Mouse (Mus musculus) intestine, embryonic 16.5 days (tissue): Measurements from ENCODE around the gene Pds5b. TPM values are rescaled to one million over a fixed set of nuclear protein-coding genes. Genes with fewer than 3 reads are reported as not detected.
"Not testable (repeated sequence)": the region's sequence is repeated elsewhere in the genome, so short reads cannot be mapped to it uniquely, and the experiment has no call there.

Source experiments
- ATAC-seq: fragments of 200-750 bp; cut with Nextera tagmentation; 2 replicates; pipeline ENCODE4 v1.8.0; 2017; ENCODE audit warnings: moderate TSS enrichment, moderate library complexity
- H3K27ac ChIP-seq: fragments of 300-500 bp; sonication (generic); 2 replicates; pipeline ENCODE4 v1.5.1; 2014; ENCODE audit warnings: mild to moderate bottlenecking, low read length
- H3K27me3 ChIP-seq: fragments of 300-500 bp; sonication (generic); replicated peaks from 2 replicates; pipeline ENCODE4 v1.6.1; 2014; ENCODE audit warnings: low read length, control low read depth, mixed read lengths; ENCODE audit not compliant: control insufficient read depth, insufficient read depth
- H3K36me3 ChIP-seq: fragments of 300-500 bp; sonication (generic); 2 replicates; pipeline ENCODE4 v1.6.1; 2014; ENCODE audit warnings: low read length, control low read depth; ENCODE audit not compliant: control insufficient read depth, insufficient read depth
- H3K4me1 ChIP-seq: fragments of 300-500 bp; sonication (generic); 2 replicates; pipeline ENCODE4 v1.6.1; 2014; ENCODE audit warnings: low read length, control low read depth, mixed read lengths; ENCODE audit not compliant: control insufficient read depth, insufficient read depth
- H3K4me2 ChIP-seq: fragments of 300-500 bp; sonication (generic); 2 replicates; pipeline ENCODE4 v1.6.1; 2014; ENCODE audit warnings: low read depth, low read length, control low read depth
- H3K4me3 ChIP-seq: fragments of 300-500 bp; sonication (generic); 2 replicates; pipeline ENCODE4 v1.5.1; 2014; ENCODE audit warnings: mild to moderate bottlenecking, low read length
- H3K9ac ChIP-seq: fragments of 300-500 bp; sonication (generic); 2 replicates; pipeline ENCODE4 v1.6.1; 2014; ENCODE audit warnings: low read depth, low read length
- H3K9me3 ChIP-seq: fragments of 300-500 bp; sonication (generic); 2 replicates; pipeline ENCODE4 v1.6.1; 2016; ENCODE audit warnings: low read length, control low read depth; ENCODE audit not compliant: control insufficient read depth
- WGBS: fragments of 180-500 bp; shearing (Covaris S2); extraction: QIAGEN DNeasy Blood & Tissue Kit; methylation state at CpG from one replicate; pipeline ENCODE4 v1.1.7; 2014; 5-methylcytosine and 5-hydroxymethylcytosine counted together
- polyA plus RNA-seq: library from polyadenylated mRNA; unstranded; fragments of >200 nt; fragmentation: Nextera tagmentation; extraction: Ambion mirVana; gene quantifications from 2 replicates; pipeline ENCODE4 v1.2.1, GENCODE M21; 2015

Gene Pds5b
- polyA plus RNA-seq, 1 experiment from 2014 or later = 15.3 TPM

DNA sequence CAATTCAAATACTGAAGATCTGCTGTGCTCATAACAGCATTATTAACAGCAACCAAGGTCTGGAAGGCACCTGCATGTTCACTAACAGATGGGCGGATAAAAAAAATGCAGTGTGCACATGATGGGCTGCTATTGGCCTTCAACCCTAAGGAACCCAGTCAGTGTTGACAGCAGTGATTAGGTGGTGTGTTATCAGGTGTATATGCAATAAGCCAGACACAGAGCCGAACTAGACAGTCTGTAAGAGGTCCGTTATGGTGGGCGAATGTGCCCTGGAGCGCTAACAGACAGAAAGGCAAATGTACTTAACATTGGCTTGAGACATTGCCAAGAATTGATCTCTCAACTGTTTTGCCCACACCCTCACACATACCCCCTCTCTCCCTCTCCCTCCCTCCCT, 156.0 kb downstream of the Pds5b start:
- ATAC-seq = no peak
- Histone ChIP-seq H3K4me3 (no peak overlapping the region), H3K36me3 (no peaks in the 10 kb centered on the region), H3K4me2 (no peak overlapping the region), H3K9me3 (peaks cover 7% of the 10 kb centered on the region; the same call in 1 of the 2 replicates), H3K27me3 (no peaks in the 10 kb centered on the region), H3K9ac (no peak overlapping the region), H3K4me1 (0 out of 2 replicates have a peak, but pooled peaks cover 5% of the 10 kb centered on the region), H3K27ac (no peak overlapping the region)
- WGBS = 79% methylated on average over 5 of the region's 5 CpGs

DNA sequence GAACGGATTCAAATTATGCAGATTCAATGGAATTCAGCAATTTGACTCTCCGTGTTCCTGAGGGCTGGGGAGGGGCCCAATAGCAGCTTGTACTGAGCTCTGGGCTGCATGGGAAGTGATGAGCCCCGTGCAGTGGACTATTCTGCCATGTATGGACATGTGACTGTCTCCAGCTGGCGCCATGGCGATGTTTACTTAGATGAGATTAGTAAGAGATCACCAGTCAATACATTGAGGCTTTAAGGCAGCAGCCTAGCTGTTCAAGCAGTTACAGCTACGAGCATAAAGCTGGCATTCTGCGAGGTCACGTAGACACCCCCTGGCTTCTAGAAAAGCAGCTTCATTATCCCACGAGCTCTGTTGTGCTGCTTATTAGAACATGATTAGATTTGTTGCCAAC, 157.2 kb downstream of the Pds5b start:
- no peak overlapping the region for H3K4me3 ChIP-seq
- H3K9me3 ChIP-seq = peaks cover 2% of the 10 kb centered on the region; the same call in 1 of the 2 replicates
- no peaks in the 10 kb centered on the region for H3K27me3 ChIP-seq
- 0 out of 2 replicates have a peak overlapping the region, but pooled peaks have one; percentile 14 for H3K27ac ChIP-seq
- ATAC-seq = peak; percentile 44; the same call in 1 of the 2 replicates
- WGBS = 44% methylated on average over 9 of the region's 9 CpGs
- no peaks in the 10 kb centered on the region for H3K36me3 ChIP-seq
- H3K4me1 ChIP-seq = 0 out of 2 replicates have a peak, but pooled peaks cover 5% of the 10 kb centered on the region
- no peak overlapping the region for H3K9ac ChIP-seq
- no peak overlapping the region for H3K4me2 ChIP-seq

DNA sequence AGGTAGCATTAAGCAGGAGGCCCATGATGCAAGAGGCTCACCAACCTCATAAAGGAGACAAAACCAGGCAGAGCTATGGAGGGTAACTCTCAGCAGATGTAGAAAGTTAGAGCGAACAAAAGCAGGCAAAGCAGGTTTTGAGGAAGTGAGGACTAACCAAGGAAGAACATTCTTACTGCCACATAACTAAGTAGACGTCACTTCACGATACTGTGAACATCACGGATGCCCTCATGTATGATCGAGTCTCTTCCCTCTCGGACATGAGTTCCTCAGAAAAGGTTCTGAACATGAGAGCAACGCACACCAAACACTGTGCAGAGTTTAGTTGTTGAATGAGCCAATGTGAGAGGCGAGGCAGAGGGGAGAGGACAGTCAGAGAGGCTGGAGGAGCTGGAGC, 163.2 kb downstream of the Pds5b start:
- no peaks in the 10 kb centered on the region for H3K9me3 ChIP-seq
- no peak overlapping the region for H3K4me3 ChIP-seq
- no peak overlapping the region for H3K4me2 ChIP-seq
- H3K36me3 ChIP-seq = no peaks in the 10 kb centered on the region
- no peak overlapping the region for H3K27ac ChIP-seq
- ATAC-seq = no peak
- H3K27me3 ChIP-seq = no peaks in the 10 kb centered on the region
- WGBS = 96% methylated on average over 8 of the region's 8 CpGs
- peaks cover 16% of the 10 kb centered on the region for H3K4me1 ChIP-seq
- H3K9ac ChIP-seq = no peak overlapping the region

DNA sequence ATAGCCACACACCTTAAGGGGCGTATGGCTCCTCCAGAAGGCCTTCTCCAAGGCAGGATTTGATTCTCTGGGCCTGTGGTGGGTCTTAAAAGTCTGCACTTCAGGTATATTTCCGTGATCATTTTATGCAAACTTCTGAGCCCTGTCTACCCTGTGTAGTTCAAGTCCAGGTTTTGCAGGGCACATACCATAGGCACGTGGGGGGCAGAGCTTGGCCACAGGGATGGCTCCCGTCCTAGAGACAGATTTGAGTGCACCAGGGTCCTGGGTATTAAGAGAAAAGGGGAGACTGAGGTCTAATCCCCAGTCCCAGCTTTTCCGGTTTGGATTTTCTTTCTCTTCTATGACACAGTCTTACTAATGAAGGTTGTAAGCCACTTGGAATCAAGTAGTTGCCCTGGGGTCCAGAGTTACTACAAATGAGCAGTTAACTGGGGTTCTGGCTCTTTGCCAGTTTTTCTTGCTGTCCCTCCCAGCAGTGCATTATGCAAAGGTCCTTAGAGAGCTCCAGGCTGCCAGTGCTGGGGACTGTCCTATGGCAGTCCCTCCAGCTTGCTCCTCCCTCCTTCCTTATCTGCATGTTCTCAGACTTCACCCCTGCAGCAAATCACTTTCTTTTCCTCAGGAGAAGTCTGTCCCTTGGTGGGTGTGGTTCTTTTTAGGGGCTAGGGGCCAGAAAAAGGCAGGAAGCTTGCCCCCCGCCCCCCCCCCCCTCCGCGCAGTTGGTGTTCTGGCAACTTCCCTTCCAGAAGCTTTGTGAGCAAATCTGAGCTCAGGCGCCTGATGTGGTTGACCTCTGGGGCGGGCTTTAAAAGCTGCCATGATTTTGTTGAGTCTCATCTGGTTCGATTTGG, 166.4 kb downstream of the Pds5b start:
- Histone ChIP-seq H3K4me3 (no peak overlapping the region), H3K4me1 (peaks cover 16% of the 10 kb centered on the region), H3K36me3 (no peaks in the 10 kb centered on the region), H3K27ac (peak overlapping the region; percentile 46), H3K27me3 (no peaks in the 10 kb centered on the region), H3K9me3 (no peaks in the 10 kb centered on the region), H3K4me2 (peak overlapping the region; percentile 44), H3K9ac (no peak overlapping the region)
- ATAC-seq = peak; percentile 99
- 38% methylated on average over 11 of the region's 11 CpGs for WGBS

DNA sequence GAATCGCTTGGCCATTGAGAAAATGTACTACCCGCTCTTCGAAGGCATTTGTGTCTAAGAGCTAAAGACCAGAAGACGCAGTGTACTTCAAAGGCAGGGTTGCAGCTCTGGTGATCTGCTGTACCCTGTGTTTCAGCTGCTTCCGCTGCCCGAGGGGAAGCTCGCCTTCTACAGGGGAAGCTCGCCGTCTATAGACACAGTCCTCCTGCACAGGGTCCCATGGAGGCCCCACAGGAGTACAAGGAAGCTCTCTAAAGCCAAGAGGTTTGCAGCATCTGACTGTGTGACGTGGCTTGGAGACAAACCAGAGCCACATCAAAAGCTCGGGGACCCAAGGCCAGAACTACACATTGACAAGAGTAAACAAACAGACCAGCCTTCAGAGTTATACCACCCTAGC, 167.1 kb downstream of the Pds5b start:
- Histone ChIP-seq H3K27me3 (no peaks in the 10 kb centered on the region), H3K4me2 (peak overlapping the region; percentile 44), H3K36me3 (no peaks in the 10 kb centered on the region), H3K9ac (no peak overlapping the region), H3K4me3 (no peak overlapping the region), H3K4me1 (peaks cover 16% of the 10 kb centered on the region), H3K9me3 (no peaks in the 10 kb centered on the region), H3K27ac (peak overlapping the region; percentile 46)
- 31% methylated on average over 11 of the region's 11 CpGs for WGBS
- ATAC-seq = peak; percentile 54

DNA sequence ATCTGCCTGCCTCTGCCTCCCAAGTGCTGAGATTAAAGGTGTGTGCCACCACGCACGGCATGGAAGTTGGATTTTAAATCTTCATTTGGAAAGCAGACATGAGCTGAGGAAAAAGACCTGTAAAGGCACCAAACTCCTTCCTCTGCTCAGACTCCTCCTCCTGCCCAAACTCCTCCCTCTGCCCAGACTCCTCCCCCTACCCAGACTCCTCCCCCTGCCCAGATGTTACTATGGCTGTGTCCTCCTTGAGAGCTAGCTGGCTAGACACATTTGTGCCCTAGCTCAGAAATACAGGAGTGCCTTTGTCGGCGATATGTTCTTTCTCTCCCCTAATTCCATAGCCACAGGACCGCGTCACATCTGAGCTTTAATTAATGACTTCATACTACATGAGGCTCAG, 172.4 kb downstream of the Pds5b start:
- no peak overlapping the region for H3K4me3 ChIP-seq
- H3K36me3 ChIP-seq = no peaks in the 10 kb centered on the region
- no peak overlapping the region for H3K27ac ChIP-seq
- no peaks in the 10 kb centered on the region for H3K9me3 ChIP-seq
- ATAC-seq = no peak
- no peaks in the 10 kb centered on the region for H3K27me3 ChIP-seq
- no peak overlapping the region for H3K4me2 ChIP-seq
- H3K4me1 ChIP-seq = no peaks in the 10 kb centered on the region
- H3K9ac ChIP-seq = no peak overlapping the region
- WGBS = 94% methylated on average over 6 of the region's 6 CpGs

DNA sequence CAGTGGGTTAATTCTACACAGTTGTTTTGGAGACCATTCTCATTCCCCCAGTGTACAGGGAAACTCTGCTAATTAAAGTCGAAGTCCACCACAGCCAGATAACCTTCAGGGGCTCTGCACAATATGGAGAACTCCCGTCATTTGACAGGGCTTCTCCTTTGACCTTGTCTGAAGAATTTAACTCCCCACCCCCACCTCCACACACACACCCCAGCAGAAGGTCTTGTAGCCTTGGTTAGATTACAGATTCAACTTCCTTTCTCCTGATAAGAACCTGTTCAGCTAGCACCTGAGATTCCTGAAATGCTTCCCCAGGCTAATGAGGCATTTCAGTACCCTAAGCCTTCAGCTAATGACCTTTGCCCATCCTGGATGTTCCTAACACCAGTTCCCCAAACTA, 177.3 kb downstream of the Pds5b start:
- WGBS = 41% methylated on average over 2 of the region's 2 CpGs
- peaks cover 2% of the 10 kb centered on the region; the same call in 1 of the 2 replicates for H3K4me1 ChIP-seq
- no peak overlapping the region for H3K4me2 ChIP-seq
- no peak overlapping the region for H3K9ac ChIP-seq
- H3K36me3 ChIP-seq = no peaks in the 10 kb centered on the region
- no peak overlapping the region for H3K27ac ChIP-seq
- no peaks in the 10 kb centered on the region for H3K27me3 ChIP-seq
- H3K9me3 ChIP-seq = no peaks in the 10 kb centered on the region
- ATAC-seq = peak; percentile 77
- H3K4me3 ChIP-seq = no peak overlapping the region

DNA sequence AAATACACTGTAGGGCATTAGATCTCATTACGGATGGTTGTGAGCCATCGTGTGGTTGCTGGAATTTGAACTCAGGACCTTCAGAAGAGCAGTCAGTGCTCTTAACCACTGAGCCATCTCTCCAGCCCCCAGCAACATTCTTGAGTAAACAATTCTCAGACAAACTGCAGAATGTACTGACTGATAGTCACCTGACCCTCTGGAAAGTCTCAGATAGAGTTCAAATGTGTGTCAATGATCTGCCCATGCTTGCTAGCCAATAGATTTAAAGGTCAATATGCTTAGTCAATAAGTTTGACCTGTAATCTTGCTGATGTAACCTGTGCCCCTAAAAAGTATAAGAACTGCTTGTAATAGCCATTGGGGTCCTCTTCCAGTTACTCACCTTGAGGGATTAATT, 178.6 kb downstream of the Pds5b start:
- H3K4me1 ChIP-seq, H3K4me2 ChIP-seq, H3K9ac ChIP-seq, ATAC-seq, H3K27ac ChIP-seq, H3K4me3 ChIP-seq, H3K9me3 ChIP-seq, H3K36me3 ChIP-seq, H3K27me3 ChIP-seq: not testable (repeated sequence)
- WGBS = 70% methylated on average over 2 of the region's 2 CpGs

DNA sequence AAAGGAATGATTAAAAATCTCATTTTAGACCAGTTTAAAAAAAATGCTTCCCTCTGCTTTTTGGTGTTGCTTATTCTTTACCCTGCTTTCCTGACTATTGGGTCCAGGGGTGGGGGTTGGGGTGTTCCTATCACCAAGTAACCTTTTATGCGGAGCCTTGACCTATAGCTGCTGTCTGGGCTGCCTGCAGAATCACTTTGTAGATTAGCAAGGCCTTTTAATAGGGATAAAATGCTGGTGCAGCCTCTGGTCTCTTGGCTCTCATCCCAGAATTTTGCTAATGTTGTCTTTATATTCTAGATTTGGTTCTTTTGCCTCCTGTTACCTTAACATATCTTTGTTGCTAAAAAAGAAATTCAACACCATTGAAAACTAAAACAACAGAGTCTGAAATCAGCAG, 181.0 kb downstream of the Pds5b start:
- no peak overlapping the region for H3K4me2 ChIP-seq
- no peak overlapping the region for H3K4me3 ChIP-seq
- 39% methylated on average over 1 of the region's 1 CpGs for WGBS
- H3K27ac ChIP-seq = no peak overlapping the region
- no peak for ATAC-seq
- H3K36me3 ChIP-seq = no peaks in the 10 kb centered on the region
- H3K9me3 ChIP-seq = no peaks in the 10 kb centered on the region
- peaks cover 2% of the 10 kb centered on the region; the same call in 1 of the 2 replicates for H3K4me1 ChIP-seq
- no peaks in the 10 kb centered on the region for H3K27me3 ChIP-seq
- no peak overlapping the region for H3K9ac ChIP-seq
